Mouse (Mus musculus): Measurements from ENCODE around the gene Ptpa. TPM values are rescaled to one million over a fixed set of nuclear protein-coding genes. Genes with fewer than 3 reads are reported as not detected.

The Ptpa gene
- total RNA-seq, 2 experiments from 2014 or later = 182 to 189 TPM

- no peak for DNase-seq (ENCODE audit: low spot score in 2 of 2)
These were observed 40.5 kb downstream of the Ptpa start for GRCm38 (mm10) chr2:30456104-30456980.

GRCm38 (mm10) chr2:30458349-30458748 is 42.5 kb downstream of the Ptpa start:
- DNase-seq (ENCODE audit: low spot score in 2 of 2) = no peak

- no peak for DNase-seq (ENCODE audit: low spot score in 2 of 2)
These were observed 43.4 kb downstream of the Ptpa start for GRCm38 (mm10) chr2:30459241-30459640.

- DNase-seq (ENCODE audit: low spot score in 2 of 2) = no peak
These were observed 47.5 kb downstream of the Ptpa start for GRCm38 (mm10) chr2:30463341-30463761.

GRCm38 (mm10) chr2:30463904-30464330 is 48.1 kb downstream of the Ptpa start:
- DNase-seq (ENCODE audit: low spot score in 2 of 2) = peak; percentile 59 to 70

- no peak for DNase-seq (ENCODE audit: low spot score in 2 of 2)
These were observed 48.6 kb downstream of the Ptpa start for GRCm38 (mm10) chr2:30464411-30464810.

GRCm38 (mm10) chr2:30466787-30467186 is 50.9 kb downstream of the Ptpa start:
- DNase-seq (ENCODE audit: low spot score in 2 of 2) = no peak

- no peak for DNase-seq (ENCODE audit: low spot score in 2 of 2)
These were observed 53.2 kb downstream of the Ptpa start for GRCm38 (mm10) chr2:30469009-30469408.

GRCm38 (mm10) chr2:30469796-30470142 is 53.9 kb downstream of the Ptpa start:
- DNase-seq (ENCODE audit: low spot score in 2 of 2) = peak; percentile 82 to 86

GRCm38 (mm10) chr2:30470143-30470946 is 54.5 kb downstream of the Ptpa start:
- DNase-seq (ENCODE audit: low spot score in 2 of 2) = peak; percentile 53 to 62

GRCm38 (mm10) chr2:30471051-30471450 is 55.2 kb downstream of the Ptpa start:
- DNase-seq (ENCODE audit: low spot score in 2 of 2) = no peak

- DNase-seq (ENCODE audit: low spot score in 2 of 2) = peak; percentile 74 to 76
These were observed 56.2 kb downstream of the Ptpa start for GRCm38 (mm10) chr2:30471795-30472720.

GRCm38 (mm10) chr2:30472731-30473351 is 57.0 kb downstream of the Ptpa start:
- DNase-seq (ENCODE audit: low spot score in 2 of 2) = no peak

- peak; percentile 50 to 70 for DNase-seq (ENCODE audit: low spot score in 2 of 2)
These were observed 57.7 kb downstream of the Ptpa start for GRCm38 (mm10) chr2:30473431-30474031.

- DNase-seq (ENCODE audit: low spot score in 2 of 2) = peak; percentile 92 to 94
These were observed 58.2 kb downstream of the Ptpa start, which contains the start of gene Ier5l for GRCm38 (mm10) chr2:30474039-30474438. TSS of gene Ier5l (minus strand) at chr2:30474219.

GRCm38 (mm10) chr2:30474776-30475175 is 58.9 kb downstream of the Ptpa start:
- no peak for DNase-seq (ENCODE audit: low spot score in 2 of 2)

- no peak for DNase-seq (ENCODE audit: low spot score in 2 of 2)
These were observed 59.6 kb downstream of the Ptpa start for GRCm38 (mm10) chr2:30475457-30475856.

GRCm38 (mm10) chr2:30476241-30476640 is 60.4 kb downstream of the Ptpa start:
- no peak for DNase-seq (ENCODE audit: low spot score in 2 of 2)

- DNase-seq (ENCODE audit: low spot score in 2 of 2) = no peak
These were observed 62.7 kb downstream of the Ptpa start for GRCm38 (mm10) chr2:30478526-30478925.

- DNase-seq (ENCODE audit: low spot score in 2 of 2) = no peak
These were observed 71.8 kb downstream of the Ptpa start for GRCm38 (mm10) chr2:30487597-30487996.
